Mouse (Mus musculus): ENCODE results near the gene Jakmip3.
A peak's percentile ranks its signal among the peaks of the same experiment; 100 is the strongest.

Gene Jakmip3

DNA sequence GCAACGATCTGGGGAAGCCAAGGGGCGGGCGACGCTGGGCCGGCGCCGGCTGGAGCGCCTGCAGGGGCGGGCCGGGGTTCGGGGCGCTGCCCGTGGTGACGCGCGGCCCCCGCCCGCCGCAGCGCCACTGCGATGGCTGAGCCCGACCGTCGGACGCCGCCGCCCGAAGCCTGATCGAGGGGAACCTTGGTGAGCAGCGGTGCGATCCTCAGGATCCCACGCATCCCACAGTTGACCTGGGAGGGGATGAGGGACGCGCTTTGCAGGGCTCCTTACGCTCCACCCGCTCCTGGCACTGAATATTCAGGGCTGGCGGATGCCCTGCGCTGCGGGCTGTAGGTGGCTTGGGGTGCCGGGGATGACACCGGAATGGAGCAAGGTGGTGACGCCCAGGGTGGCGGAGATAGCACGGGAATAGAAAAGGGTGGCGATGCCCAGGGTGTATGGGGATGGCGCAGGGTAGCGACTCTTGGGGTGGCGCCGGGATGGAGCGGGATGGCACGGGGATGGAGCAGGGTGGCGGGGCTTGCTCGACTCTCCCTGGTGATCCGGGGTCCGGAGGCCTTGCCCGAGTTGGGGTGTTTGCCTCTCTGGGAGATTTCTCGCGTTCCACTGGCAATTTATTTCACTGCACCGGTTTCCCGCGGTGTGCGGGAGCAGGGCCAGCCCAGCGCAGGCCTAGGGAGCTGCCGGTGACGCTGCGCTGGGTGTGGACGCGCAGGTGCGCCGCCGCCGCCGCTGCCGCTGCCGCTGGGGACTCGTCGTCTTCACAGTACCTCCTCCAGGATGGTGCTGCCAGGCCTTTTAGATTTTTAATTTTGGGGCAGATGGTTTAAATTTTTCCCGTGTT, at the start of gene Jakmip3:
Jakmip3 (plus strand) TSS at position 119 of the 850 bp plus-strand sequence.
- DNase-seq (ENCODE audit: low spot score) = no peak

DNA sequence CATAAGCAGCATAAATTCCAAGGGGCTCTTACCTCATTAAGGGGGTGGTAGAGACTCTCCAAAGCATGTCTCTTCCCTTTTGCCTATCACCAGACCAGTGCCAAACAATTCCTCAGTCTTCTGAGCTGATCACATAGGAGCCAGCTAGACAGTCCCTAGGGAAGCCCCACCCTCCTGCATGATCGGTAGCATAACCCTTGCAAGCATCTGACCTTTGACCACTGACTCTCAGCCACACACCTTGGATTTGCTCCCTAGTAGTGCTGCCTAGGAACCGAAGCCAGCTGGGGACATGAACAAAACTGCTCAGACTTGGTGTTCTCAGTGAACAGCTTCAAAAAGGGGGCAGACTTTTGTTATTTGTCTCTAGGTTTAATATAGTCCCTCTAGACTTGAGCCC, 42.4 kb upstream of the Jakmip3 start:
- DNase-seq (ENCODE audit: low spot score) = no peak

DNA sequence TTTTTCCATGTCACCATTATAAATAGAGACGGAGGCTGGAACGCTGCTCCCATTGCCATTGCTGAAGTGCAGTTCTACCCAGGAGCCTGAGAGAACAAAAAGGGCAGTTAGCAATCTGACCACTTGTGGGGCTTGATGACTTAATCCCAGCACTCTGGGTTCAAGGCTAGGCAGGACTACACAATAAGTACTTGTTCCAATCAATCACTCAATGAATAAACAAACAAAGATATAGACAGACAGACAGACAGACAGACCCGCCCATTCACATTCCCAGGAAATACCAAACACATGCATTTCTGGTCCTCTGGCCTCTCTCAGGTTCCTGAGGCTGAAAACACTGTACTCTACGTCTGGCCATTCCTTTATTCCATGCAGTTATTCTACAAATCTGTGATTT, 41.8 kb upstream of the Jakmip3 start:
- no peak for DNase-seq (ENCODE audit: low spot score)

DNA sequence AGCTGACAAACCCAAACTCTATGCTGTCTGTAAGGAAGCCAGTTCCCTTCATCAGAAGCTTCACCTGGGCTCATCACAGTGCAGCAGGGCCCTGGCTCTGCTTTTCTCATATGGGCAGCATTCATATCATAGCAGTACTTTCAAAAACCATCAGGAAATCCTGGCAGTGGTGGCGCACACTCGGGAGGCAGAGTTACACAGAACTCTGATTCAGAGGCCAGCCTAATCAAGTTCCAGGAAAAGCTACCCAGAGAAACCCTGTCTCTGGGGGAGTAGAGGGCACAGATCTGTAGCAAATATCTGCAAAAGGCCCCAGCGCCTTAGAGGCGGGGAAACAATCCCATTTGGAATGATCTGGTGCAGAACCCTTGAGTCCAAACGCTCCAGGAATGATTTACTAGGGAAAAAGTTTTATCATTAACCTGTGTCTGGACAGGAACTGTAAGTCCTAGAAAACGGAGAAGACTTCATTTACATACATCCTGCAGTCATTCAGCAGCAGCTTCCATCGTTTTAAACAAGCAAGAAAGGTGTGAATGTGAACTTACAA, 36.6 kb upstream of the Jakmip3 start:
- DNase-seq (ENCODE audit: low spot score) = no peak

DNA sequence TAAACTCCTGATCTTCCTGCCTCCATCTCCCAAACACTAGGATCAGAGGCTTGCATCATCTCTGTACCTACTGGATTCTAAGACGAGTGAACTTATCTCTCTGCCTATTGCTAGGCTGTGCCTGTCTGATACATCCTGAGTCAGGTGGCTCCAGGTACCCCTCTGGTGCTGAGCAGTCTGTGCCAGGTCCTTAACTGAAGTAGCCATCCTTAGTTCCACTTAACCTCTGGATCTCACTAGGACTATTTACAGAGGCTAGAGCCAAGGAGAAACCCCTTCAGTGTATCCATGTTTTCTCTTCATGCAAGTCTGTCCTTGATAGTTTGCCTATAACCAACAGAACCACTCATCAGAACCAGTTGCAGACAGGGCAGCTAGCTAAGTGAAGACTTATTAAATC, 34.1 kb upstream of the Jakmip3 start:
- no peak for DNase-seq (ENCODE audit: low spot score)

DNA sequence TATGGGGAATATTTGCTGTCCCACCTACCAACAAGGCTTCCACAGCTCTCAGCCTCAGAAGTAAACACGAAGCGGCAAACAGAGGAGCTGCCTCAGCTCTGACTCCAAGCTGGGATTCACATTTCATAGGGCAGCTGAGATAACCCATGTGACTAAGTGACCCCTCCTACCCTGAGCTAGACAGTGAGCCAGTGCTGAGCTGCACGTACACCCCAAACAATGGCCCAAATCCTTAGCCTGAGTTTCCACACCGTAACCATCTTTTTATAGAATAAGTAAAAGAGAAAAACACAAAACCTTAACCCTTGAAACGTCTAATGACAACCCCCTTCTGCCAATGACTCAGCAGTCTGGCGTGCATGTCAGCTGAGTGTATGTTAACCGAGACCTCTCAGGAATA, 33.5 kb upstream of the Jakmip3 start:
- DNase-seq (ENCODE audit: low spot score) = no peak

DNA sequence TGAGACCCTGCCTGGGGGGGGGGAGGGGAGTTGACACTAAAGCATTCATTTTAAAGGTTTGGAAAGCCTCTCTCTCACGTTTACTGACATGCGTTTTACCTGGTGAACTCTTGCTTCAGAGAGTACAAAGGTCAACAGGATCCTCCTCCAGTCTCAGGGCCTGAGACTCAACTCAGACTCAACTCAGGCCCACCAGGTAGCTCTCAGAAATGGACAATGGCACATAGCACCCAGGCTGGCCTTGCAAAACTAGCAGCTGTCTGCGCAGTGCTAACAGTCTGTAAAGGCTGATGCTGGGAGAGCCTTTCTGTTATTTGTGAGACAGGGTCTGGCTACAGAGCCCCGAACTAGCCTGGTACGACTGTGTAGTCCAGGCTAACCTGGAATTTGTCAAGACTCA, 32.6 kb upstream of the Jakmip3 start:
- DNase-seq (ENCODE audit: low spot score) = no peak

DNA sequence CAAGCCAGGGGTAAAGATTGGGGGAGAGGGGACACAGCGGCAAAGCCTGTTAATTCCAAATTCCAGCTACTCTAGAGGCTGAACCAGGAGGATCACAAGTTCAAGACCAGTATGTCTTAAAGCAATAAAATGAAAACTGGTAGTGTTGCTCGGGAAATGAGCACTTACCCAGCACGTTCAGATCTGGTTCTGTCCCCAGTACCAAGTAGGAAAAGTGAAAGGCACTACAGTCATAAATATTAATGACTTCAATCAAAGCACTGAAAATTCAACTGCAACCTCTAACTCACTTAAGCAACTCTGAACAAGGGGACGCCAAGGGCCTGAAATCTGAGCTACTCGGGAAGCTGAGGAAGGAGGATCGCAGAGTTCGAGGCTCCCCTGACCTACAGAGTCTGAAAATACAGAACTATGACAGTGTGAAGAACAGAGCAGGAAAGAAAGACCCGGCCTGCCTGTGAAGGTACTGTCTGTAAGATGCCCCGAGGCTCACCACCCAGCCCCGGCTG, 31.7 kb upstream of the Jakmip3 start:
- DNase-seq (ENCODE audit: low spot score) = no peak

DNA sequence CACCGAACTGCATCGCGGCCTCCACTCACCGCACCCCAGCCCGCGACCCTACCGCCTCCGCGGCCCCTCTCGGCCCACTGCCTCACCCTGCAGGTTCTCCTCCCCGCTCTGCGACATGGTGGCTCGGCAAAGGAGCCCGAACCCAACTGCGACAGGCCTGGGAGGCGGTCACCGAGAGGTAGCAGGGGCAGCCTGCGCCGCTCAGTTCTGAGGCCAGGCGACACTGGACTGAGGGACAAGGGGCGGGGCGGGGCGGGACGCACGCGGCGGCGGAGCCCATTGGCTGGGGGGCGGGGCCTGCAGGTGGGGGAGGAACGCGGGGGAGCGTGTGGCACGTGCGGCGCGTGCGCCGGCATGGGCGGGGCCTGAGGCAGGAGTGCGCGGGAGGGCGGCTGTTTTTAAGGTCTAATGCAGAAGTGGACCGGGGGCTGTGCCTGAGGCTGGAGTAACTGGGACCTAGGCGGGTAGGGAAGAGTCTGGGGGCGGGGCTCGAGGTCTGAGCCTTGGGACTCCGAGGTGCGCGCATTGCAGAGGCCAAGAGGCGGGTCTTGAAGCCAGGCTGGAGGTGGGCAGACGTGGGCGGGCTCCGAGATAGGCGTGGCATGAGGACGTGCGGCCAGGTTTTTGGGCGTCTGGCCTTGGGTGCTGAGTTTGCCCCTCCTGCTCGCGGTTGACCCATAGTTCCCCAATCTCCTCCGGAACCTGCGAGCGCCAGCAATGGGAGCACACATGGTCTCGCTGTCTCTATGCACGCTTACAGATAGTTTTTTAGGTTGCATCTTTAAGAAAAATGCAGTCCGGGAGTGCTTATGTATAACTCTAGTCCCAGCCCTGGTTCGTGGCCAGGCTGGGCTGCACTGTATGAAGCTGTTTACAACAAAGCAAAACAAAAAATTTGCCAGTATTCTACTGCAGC, 31.0 kb upstream of the Jakmip3 start, which contains the start of gene Bnip3:
Bnip3 (minus strand) TSS at position 243 of the 916 bp plus-strand sequence.
- peak; percentile 63 for DNase-seq (ENCODE audit: low spot score)

DNA sequence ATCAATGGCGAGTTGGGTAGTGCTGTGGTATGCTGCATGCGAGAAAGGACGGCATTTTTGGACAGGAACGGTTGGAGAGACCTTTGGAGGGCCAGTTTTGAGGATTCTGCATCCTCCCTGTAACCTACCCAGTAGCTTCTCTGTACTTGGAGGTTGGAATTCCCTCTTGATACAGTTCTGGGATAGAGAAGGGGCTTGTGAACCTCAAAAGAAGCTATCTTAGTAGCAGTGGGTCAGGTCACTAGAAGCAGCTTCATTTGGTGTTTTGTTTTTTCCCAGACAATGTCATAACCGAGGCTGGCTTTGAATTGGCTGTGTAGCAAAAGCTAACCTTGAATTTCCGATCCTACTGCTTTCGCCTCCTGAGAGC, 30.4 kb upstream of the Jakmip3 start:
- no peak for DNase-seq (ENCODE audit: low spot score)

DNA sequence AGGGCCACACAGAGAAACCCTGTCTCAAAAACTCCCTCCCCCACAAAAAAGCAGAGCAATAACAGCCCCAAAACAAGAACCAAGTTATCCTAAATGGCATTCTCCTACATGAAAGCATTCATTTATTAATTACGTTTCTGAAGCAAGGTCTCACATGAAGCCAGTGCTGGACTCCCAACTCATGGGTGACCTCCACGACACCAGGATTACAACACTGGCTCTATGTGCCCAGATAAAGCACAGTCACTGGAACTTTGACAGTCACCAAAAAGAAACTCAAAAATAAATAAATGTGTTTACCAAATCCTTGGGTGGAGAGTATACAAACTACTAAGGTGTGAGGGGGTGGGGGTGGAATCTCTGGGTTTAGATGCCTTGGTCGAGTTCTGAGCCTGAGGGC, 26.9 kb upstream of the Jakmip3 start:
- DNase-seq (ENCODE audit: low spot score) = no peak

DNA sequence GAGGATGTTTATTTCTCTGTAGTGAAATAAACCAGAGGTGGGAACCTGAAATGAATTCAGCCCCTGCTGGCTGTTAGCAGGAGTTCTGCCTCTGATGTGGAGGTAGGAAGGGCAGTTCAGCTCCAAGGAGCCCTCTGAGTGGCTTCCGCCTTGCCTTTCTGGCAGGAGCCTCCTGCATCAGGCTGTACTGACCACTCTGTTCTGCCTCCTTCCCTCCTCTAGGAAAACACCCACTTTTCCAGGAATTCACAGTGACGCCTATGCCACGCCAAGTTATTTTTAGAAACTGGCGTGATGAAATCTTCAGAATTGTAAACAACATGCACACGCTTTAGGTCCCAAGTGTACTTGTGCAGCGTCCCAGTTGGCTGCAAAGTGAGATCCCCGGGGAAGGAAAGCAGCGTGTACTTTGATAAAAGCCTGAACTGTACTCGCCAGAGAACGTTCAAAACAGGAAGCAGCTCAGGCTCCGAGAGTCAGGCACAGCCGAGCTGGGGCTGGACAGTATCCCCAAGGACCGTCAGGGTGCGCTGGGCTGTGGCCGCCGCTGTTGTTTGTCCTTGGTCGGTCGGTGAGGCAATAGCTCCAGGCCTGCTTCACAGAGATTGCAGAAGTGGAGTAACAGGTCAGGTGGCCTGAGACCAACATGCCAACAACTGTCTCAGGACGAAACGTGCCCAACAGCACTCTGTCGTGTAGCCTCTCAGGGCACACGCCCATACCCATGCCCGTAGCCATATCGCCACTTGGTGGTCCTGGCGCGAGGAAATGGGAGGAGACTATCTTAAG, 21.2 kb upstream of the Jakmip3 start:
- DNase-seq (ENCODE audit: low spot score) = no peak

DNA sequence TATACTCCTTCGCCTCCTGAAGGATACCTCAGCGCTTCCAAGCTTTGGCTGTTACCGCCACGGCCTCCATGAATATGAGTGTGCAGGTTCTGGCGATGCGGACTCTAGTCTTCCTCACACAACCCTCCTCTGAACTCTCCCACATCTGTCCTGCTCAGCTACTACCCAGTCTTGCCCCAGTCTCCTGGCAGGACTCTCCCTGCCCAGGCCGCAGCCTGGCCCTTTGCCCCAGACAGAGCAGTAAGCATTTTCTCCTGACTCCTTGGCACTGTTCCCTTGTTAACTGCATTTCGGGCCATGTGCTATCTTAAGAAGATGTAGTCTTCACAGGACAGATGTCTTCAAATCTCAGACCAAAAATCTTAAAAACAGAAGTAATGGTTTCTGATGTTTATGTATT, 18.9 kb upstream of the Jakmip3 start:
- DNase-seq (ENCODE audit: low spot score) = no peak

DNA sequence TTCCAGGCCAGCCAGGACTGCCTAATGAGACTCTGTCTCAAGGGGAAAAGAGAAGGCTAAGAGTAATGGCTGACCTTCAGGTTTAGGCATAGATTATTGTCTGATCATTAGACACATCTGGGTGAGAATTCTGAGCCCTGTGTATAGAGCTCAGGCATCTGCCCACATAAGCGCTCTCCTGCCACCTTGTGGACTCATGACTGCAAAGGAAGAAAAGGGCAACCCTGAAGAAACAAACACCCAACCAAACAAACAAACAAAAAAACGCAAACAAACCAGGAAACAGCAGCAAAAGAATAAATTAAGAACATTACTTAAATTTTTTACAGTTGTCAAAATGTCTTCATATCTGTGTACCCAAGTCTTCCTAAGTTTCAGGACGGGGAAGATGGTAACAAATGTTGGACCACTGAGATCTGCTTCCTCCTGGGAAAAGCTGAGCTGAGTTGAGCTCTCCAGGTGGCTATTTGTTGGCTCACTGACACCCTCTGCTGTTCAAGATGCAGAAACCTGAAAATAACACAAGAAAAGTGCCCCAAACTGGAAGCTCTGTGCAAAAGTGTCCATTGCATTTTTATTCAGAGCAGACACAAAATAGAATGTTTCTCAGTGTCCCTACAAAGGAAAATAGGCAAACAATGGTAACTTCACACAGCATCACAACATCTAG, 16.6 kb upstream of the Jakmip3 start:
- DNase-seq (ENCODE audit: low spot score) = no peak

DNA sequence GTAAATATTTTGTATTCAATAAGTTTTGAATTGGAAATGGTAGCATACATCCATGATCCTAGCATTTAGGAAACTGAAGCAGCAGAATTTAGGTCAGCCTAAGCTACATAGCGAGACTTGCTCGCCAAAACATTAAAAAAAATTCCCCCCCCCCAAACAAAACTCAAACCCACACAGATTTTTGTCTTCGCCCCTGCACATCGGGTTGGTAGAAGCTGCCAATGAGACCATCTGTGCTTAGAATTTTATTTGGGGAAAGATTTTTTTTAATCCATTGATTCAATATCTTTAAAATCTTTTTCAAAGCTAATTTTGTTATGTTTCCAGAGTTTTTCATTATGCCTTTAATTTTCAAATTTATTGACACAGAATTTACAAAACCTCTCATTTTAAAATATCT, 12.1 kb upstream of the Jakmip3 start:
- DNase-seq (ENCODE audit: low spot score) = no peak

DNA sequence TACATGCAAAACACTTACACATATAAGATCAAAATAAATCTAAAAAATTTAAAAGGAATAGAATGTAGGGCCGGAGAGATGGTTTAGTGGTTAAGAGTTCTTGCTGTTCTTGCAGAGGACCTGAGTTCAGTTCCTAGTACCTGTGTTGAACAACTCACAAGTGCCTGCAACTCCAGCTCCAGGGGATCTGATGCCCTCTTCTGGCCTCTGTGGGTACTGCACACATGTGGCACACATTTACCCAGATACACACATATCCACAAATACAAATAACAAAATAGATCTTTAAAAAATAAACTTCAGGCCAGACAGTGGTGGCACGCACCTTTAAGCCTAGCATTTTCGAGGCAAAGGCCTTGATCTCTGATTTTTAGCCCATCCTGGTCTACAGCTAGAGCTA, 6.0 kb upstream of the Jakmip3 start:
- DNase-seq (ENCODE audit: low spot score) = no peak

DNA sequence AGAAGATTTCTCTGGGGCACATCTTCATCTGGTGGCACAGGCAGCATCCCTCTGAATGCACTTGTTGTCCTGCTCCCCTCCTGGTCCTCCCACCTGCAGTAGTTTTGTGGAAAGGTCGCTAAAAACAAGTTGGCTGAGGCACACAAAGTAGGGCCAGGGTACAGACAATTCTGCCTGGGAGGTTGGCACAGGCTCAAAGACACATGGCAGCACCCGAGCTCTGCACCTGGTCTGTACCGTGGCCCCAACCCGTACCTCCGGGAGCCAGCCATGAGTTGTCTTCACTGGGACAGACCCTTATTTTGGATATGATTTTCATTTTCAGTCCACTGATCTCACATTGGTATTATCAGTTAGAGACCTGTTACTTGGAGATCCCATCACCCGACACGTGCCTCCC, 1.5 kb upstream of the Jakmip3 start:
- DNase-seq (ENCODE audit: low spot score) = no peak

DNA sequence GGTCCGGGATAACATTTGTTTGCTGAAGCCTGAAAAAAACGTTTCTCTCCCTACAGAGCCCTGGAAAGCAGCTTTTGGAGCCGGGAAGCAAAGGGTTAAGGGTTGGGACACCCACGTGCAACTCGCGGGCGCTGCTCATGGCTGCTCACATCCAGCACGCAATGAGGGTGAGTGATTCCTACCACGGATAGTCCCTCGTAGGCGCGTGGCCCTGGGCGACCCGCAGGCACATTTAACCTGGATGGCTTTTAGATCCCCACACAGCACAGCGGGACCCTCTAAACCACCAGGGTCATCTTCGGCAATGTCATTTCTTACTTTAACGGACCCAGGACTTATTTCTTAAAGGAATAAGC, 296 bp upstream of the Jakmip3 start:
- peak; percentile 25 for DNase-seq (ENCODE audit: low spot score)

DNA sequence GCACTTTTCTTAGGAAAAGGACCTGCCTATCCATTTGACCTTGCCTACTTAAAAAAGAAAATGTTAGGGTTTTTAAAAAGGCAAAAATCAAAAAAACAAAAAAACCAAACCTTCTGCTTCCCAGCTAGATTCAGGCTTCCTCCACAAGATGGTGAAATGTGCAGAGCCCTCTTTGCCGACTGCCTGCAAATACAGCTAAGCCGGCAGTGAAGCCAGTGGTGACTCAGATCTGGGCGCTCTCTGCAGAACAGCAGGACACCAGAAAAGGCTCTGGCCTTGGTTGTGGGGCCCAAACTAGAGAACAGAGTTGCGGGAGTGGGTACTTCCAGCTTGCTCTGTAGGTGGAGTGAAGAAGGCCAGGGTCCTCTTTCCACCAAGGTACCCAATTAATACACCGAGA, 1.0 kb downstream of the Jakmip3 start:
- DNase-seq (ENCODE audit: low spot score) = no peak

DNA sequence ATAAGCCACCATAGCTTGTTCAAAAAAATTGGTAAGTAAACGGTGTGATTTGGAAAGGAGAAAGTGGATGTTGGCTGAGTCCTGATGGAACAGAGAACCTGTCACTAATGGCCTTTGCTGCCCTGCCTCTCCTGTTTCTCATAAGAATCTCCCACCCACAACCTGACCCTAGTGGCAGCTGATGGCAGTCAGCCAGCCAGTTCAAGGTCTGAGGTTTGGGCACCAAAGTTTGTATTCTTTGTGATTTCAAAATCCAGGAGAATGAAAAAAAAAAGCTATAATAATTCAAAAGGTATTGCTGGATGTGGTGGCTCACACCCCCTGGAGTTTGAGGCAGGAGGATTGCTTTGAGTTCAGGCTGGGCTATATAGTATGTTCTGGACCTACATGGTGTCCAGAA, 1.8 kb downstream of the Jakmip3 start:
- DNase-seq (ENCODE audit: low spot score) = no peak

DNA sequence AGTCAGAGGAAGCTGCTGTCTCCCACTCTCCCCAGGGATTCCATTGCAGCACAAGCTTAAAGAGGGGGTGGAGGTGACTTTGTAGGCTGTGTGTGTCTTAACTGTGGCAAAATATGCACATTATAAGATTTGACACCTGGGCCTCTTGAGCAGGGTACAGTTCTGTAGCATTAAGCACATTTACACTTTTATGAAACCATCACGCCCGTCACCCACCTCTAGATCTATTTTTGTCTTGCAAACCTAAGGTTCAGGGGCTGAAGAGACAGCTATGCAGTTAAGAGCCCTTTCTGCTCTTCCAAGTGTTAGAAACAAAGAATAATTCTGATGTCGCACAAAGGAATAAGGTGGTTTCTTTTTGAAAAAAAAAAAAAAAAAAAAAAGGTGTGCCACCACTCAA, 5.1 kb downstream of the Jakmip3 start:
- DNase-seq (ENCODE audit: low spot score) = no peak

Data from layer of hippocampus, adult 9-10 months (tissue).